ENCODE assay signal across 9 mouse cellular contexts in genomic region chr17:17645738-17646137, GRCm38 (mm10). TPM values are rescaled to one million over a fixed set of nuclear protein-coding genes. Genes with fewer than 3 reads are reported as not detected.
A peak's percentile ranks its signal among the peaks of the same experiment; 100 is the strongest.
DNase-seq lines count a peak whose midpoint lies in the region; ATAC-seq and TF ChIP-seq lines count a peak whose summit lies in the region.
"Had no signal": no experiment of that assay in that cellular context is flagged by ENCODE, and none has a peak within 500 bp of the region (broad histone marks: within the 10 kb centered on the region; RNA-seq: fewer than 3 reads in every experiment).

No protein-coding gene starts in this region.

- peak; percentile 29 for DNase-seq in ovary, postnatal 14 days (ENCODE audit: low spot score)
- DNase-seq in ovary, postnatal 10 days (ENCODE audit: low spot score): no peak
- peak; percentile 47 to 60 for DNase-seq in adrenal gland, postnatal 36 days
- peak; percentile 18 to 24 for DNase-seq in left cerebral cortex, postnatal 36 days (ENCODE audit: low spot score in 2 of 2)
- peak; percentile 25 to 71 for DNase-seq in spleen, postnatal 4 days (ENCODE audit: low spot score in 2 of 2)

- ATAC-seq in hindbrain, embryonic 12.5 days (ENCODE audit: low FRiP score): peak; percentile 71; the same call in 1 of the 2 replicates
- ATAC-seq in midbrain, embryonic 12.5 days (ENCODE audit: low FRiP score, low read depth): peak; percentile 70; the same call in 1 of the 2 replicates

- no peaks in the 10 kb centered on the region for H3K9me3 ChIP-seq in hindbrain, embryonic 12.5 days (replicated peaks)
- H3K9me3 ChIP-seq in midbrain, embryonic 12.5 days: no peaks in the 10 kb centered on the region
- H3K9me3 ChIP-seq: embryonic facial prominence, embryonic 15.5 days had no signal

- H3K4me3 ChIP-seq in embryonic fibroblast, embryonic 13.5 days (ENCODE audit: insufficient read depth, low read length): no peak overlapping the region
- H3K4me3 ChIP-seq in hindbrain, embryonic 12.5 days: no peak overlapping the region
- no peak overlapping the region for H3K4me3 ChIP-seq in midbrain, embryonic 12.5 days
- H3K4me3 ChIP-seq: embryonic facial prominence, embryonic 15.5 days had no signal

- intact Hi-C loops in left cerebral cortex, postnatal 36 days (cut with DNase I): loop anchor here (2.0 kb wide), 1 partner anchor 251 kb away; no protein-coding TSS in a partner anchor

- H3K27ac ChIP-seq in embryonic fibroblast, embryonic 13.5 days (ENCODE audit: insufficient read depth, low read length): no peak overlapping the region
- no peak overlapping the region for H3K27ac ChIP-seq in hindbrain, embryonic 12.5 days
- H3K27ac ChIP-seq in midbrain, embryonic 12.5 days (replicated peaks): no peak overlapping the region
- H3K27ac ChIP-seq: embryonic facial prominence, embryonic 15.5 days had no signal

- no peak overlapping the region for H3K9ac ChIP-seq in hindbrain, embryonic 12.5 days
- H3K9ac ChIP-seq in midbrain, embryonic 12.5 days (replicated peaks): no peak overlapping the region
- H3K9ac ChIP-seq: embryonic facial prominence, embryonic 15.5 days had no signal

- no peak for TF ChIP-seq POLR2A in embryonic fibroblast, embryonic 13.5 days (IDR thresholded peaks at IDR 0.05; ENCODE audit: low read depth, low read length)

- H3K36me3 ChIP-seq in hindbrain, embryonic 12.5 days: no peaks in the 10 kb centered on the region
- no peaks in the 10 kb centered on the region for H3K36me3 ChIP-seq in midbrain, embryonic 12.5 days
- H3K36me3 ChIP-seq: embryonic facial prominence, embryonic 15.5 days had no signal

- H3K27me3 ChIP-seq in hindbrain, embryonic 12.5 days: no peaks in the 10 kb centered on the region
- H3K27me3 ChIP-seq in midbrain, embryonic 12.5 days: no peaks in the 10 kb centered on the region
- H3K27me3 ChIP-seq: embryonic facial prominence, embryonic 15.5 days had no signal

- no peaks in the 10 kb centered on the region for H3K4me1 ChIP-seq in embryonic fibroblast, embryonic 13.5 days (ENCODE audit: control insufficient read depth, insufficient read depth, low read length)
- no peaks in the 10 kb centered on the region for H3K4me1 ChIP-seq in hindbrain, embryonic 12.5 days
- no peaks in the 10 kb centered on the region for H3K4me1 ChIP-seq in midbrain, embryonic 12.5 days
- H3K4me1 ChIP-seq: embryonic facial prominence, embryonic 15.5 days had no signal

- 3% methylated on average over 3 of the region's 3 CpGs for WGBS in hindbrain, embryonic 12.5 days
- WGBS in midbrain, embryonic 12.5 days: 3% methylated on average over 3 of the region's 3 CpGs

- H3K4me2 ChIP-seq in hindbrain, embryonic 12.5 days (replicated peaks): no peak overlapping the region
- H3K4me2 ChIP-seq in midbrain, embryonic 12.5 days (replicated peaks): no peak overlapping the region
- H3K4me2 ChIP-seq: embryonic facial prominence, embryonic 15.5 days had no signal

- 0 out of 2 replicates have a peak, but pooled peaks have one; percentile 27 for TF ChIP-seq CTCF in embryonic fibroblast, embryonic 13.5 days (IDR thresholded peaks at IDR 0.05; ENCODE audit: borderline replicate concordance, insufficient read depth, low read length)

RNA-seq across cellular contexts. Expression of gene Lnpep, which starts 20.9 kb away (rescaled TPM):
- total RNA-seq in adrenal gland, postnatal 36 days (2021): 100 to 1,000 TPM; 120 to 150 TPM
- polyA plus RNA-seq in embryonic fibroblast, embryonic 13.5 days (2011; ENCODE audit: insufficient read length, low read depth, missing spikeins): 78.7 and 92.3 TPM in 2 replicates
- 10.1 and 10.3 TPM in 2 replicates for polyA plus RNA-seq in hindbrain, embryonic 12.5 days (2016; fragmentation: Nextera tagmentation; extraction: Ambion mirVana)
- total RNA-seq in left cerebral cortex, postnatal 36 days (2021): 100 to 1,000 TPM; 102 to 103 TPM
- 10.0 and 10.7 TPM in 2 replicates for polyA plus RNA-seq in midbrain, embryonic 12.5 days (2016; fragmentation: Nextera tagmentation; extraction: Ambion mirVana)

RNA-seq across cellular contexts. Expression of gene Vmn2r90, which starts 57.8 kb away (rescaled TPM):
- not detected for total RNA-seq in adrenal gland, postnatal 36 days (2021)
- polyA plus RNA-seq in embryonic fibroblast, embryonic 13.5 days (2011; ENCODE audit: insufficient read length, low read depth, missing spikeins): not detected in 2 replicates
- not detected in 2 replicates for polyA plus RNA-seq in hindbrain, embryonic 12.5 days (2016; fragmentation: Nextera tagmentation; extraction: Ambion mirVana)
- total RNA-seq in left cerebral cortex, postnatal 36 days (2021): under 1 TPM in 1 of 2 experiments, not detected in 1; 0.18 TPM
- not detected in 2 replicates for polyA plus RNA-seq in midbrain, embryonic 12.5 days (2016; fragmentation: Nextera tagmentation; extraction: Ambion mirVana)
- polyA plus RNA-seq: embryonic facial prominence, embryonic 15.5 days had no signal
